Mouse (Mus musculus) heart, postnatal 36 days (tissue): ENCODE measurements around the gene Dppa4. TPM values are rescaled to one million over a fixed set of nuclear protein-coding genes. Genes with fewer than 3 reads are reported as not detected.

Source experiments
- DNase-seq, 2 experiments: peaks; one replicate each; pipeline ENCODE4 v3.0.0; 2021 to 2022
- intact Hi-C: fragments of 180-260 bp; cut with DNase I; formaldehyde crosslinking; loops from one replicate; pipeline ENCODE4 v1.15.1; 2025
- total RNA-seq, 2 experiments: library from RNA; stranded (reverse); gene quantifications; 2 replicates each; pipeline ENCODE4 v1.2.3; 2021

Gene Dppa4
- total RNA-seq, 2 experiments from 2014 or later: not detected

- intact Hi-C loops: no loop called here
- DNase-seq: no peak
Observed at GRCm38 (mm10) chr16:48323602-48324345, 40.2 kb downstream of the Dppa4 start.

- no peak for DNase-seq
- intact Hi-C loops: no loop called here
Observed at GRCm38 (mm10) chr16:48326903-48327302, 43.4 kb downstream of the Dppa4 start.

- intact Hi-C loops: no loop called here
- DNase-seq: no peak
Observed at GRCm38 (mm10) chr16:48328420-48328819, 44.9 kb downstream of the Dppa4 start.

- DNase-seq: no peak
- intact Hi-C loops: no loop called here
Observed at GRCm38 (mm10) chr16:48331822-48332221, 48.3 kb downstream of the Dppa4 start.

- DNase-seq: no peak
- intact Hi-C loops: no loop called here
Observed at GRCm38 (mm10) chr16:48335326-48335725, 51.8 kb downstream of the Dppa4 start.

Other genes with a start within 250 kb of the Dppa4 start
- not detected for gene Dppa2, start 20.2 kb downstream of the Dppa4 start, total RNA-seq
- not detected for gene Gm5485, start 128.7 kb downstream of the Dppa4 start, total RNA-seq
- gene Morc1, start 147.5 kb downstream of the Dppa4 start, total RNA-seq: not detected